Mouse (Mus musculus) left cerebral cortex, adult 11 months (tissue): ENCODE data around the gene Plxnc1.

ENCODE experiments used
- DNase-seq: peaks from one replicate; pipeline ENCODE4 v3.0.0; 2022; ENCODE audit warnings: low spot score

Plxnc1 gene

DNA sequence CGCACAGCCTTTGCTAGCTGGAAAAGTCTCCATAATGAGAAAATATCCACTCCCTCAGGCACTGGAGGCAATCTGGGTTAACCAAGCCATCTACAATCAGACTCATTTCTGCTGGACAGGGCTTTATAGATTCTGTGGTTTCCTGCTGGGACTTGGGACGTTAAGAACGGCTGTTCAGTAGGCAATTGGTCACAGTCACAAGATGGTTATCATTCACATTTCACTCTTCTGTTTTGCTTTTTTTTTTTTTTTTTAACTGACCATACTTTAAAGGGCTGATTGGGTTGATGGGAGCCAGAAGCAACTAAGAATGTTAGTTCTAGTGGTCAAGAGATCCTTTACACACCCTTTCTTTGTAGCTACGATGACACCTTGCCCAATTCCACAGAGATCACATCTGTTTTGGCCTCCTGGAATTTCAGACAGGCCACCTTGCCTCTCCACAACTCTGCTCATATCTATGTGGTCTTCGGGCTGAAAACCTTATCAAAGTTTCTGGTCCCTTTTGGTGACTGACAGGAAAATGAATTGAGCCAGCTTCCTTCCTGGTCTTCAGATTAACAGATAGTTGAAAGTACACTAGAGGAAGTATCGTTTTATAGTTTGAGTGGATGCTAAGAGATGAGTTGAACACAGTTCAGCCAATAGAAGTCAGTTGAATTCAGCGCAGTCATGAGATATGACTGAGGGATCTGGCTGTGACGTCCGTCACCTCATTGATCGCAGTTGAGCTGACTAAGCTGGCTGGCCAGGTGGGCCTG, 3.5 kb upstream of the Plxnc1 start:
- DNase-seq, result no peak

DNA sequence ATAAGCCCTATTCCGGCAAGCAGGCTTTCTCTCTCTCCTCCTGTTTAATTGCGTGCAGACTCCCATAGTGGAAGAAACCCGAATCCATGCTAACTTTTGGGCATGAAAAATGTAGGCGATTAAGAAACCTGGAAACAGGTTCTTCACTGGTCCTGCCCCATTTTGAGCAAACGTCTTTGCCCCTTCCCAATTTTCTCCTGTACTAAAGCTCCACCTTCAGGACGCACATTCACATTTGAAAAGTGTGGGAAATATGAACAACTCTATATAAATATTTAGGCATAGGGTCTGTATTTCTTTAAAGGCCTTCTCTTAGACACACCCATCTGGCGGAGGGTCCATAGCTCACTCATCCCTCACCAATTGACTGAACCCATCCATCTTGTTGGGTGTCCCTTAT, 2.8 kb upstream of the Plxnc1 start:
- no peak for DNase-seq

DNA sequence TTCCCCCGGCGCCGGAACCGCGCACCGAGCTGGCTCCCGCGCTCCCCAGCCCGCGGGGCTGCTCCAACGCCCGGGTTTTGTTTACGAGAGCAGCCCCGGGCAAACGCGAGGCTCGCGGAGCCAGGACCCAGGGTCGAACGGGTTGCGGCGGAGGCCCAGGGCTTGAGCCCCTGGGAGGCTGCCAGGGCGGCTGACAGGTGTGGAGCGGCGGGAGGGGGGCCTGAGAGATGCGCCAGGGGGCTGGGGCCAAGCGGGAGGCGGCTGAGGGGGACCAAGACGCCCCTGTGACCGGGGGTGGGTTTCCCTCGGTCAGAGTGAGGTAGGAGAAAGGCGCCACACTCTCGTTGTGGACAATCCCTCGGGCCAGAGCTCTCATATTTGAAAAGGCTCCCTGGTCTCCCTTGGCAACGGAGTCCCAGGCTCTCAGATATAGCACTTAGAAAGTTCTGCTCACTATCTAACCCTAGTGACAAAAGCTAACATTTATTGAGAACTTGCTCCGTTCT, 624 bp upstream of the Plxnc1 start:
- DNase-seq, result no peak

DNA sequence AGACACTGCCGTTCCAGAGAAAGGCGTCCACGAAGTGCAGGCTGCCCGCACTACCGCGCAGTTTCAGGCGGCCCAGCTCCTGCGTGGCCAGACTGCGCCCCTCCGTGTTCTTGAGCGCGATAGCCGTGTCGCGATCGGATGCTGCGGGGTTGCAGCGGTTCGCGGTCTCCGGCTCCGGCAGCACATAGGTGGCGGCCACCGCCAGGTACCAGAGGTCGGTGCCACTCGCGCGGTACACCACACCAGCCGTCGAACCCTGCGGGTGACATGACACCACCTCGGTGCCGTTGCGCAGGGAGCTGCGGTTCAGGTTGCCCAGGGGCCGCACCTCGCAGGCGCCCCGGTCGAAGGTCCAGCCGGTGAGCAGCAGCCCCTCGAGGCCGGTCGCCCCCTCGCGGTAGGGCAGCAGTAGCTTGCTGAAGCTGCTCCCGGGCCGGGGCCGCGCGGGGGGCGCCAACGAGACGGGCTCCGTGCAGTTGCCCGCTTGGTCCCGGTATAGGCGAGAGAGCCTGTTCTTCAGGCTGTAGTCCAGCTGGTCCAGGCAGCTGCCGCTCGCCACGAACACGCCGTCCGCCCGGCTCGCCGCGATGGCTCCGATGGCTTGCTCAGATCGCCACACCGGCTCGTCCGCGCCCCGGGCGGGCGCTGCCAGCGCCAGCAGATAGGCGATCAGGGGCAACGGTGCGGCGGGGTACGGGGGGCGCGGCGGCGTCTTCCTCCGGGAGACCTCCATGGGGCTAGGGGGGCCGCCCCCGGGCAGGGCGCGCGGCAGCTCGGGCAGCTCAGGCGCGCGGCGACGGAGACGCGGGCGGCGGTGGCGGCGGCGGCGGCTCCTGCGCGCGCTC, 567 bp downstream of the Plxnc1 start:
- no peak for DNase-seq

DNA sequence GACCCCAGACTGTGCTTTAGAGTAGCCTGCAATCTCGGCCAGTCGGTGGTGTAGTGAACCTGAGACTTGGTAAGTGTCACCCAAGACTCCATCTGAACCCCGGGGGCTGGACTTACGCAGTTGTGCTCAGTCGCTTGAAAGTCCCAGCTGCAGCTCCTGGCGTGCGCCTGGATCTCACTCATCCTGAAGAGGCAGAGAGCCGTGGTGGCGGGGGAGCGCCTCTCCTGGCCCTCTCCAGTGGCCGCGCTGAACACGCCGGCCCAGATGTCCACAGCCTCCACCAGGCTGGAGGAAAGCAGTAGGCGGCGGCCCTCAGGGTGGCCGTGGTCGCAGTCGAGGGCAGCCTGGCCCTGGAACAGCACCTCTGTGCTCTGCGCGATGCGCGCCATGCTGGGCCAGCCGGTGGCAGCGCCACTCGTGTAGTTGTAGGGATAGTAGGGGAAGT, 1.2 kb downstream of the Plxnc1 start:
- no peak for DNase-seq

DNA sequence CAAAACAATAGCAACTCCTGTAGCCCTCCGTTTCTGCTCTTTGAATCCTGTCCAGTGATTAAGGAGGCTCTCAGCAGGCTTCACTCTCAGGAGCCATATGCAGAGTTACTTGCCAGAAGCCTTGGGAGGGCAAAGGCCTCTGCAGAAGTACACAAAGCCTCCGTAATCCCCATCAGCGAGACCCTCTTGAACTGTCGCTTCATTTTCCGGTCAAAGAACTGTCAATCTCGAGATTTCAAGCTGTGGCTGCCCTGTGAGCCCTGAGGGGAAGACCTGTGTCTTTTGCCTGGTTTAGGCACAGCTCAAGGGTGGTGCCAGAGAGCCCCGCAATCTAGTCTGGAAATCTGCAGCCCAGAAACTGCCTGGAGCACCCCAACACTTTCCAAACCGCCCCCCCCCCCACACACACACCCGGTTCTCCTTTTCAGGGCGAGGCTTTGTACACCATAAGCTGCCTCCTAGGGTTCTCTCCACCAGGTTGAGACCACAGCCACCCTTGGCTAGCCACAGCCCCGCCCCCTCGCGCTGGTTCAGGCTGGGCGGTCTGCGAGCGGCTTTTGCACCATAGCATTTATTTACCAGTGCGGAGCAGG, 2.1 kb downstream of the Plxnc1 start:
- DNase-seq, result no peak

DNA sequence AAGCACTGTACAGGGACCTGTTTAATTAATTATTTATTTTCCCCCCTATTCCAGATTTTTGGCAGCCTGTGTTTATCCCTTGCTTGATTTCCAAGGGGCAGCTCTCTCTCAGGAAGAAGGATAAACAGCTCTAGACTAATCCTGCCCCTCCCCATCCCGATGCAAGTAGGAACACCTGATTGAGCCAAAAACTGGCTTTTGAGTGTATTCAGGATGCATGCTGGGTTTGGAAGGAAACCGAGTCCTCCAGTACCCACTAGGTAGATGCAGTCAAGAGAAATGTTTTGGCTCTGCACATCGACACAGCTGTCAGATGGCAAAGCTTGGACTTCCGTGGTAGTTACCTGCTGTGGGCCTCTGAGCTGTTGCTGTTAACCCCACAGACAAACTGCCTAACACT, 3.1 kb downstream of the Plxnc1 start:
- no peak for DNase-seq

DNA sequence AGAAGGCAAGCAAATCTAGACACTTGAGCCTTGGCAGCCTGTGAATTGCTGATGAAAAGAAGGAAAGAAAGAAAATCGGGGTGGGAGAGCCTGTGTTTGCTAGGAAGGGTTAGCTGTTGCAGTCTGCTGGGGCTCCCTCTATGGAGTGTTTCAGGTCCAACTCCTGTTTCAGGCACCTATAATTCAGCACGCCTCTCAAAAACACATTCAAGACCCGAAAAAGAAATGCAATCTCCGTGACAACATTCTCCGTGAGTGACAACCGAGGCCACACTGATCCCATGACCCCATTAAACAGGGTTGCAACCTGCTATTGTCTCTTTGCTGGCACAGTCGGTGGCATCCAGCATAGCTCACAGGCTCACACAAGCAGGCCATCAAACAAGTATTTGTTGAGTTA, 3.8 kb downstream of the Plxnc1 start:
- DNase-seq, result no peak

DNA sequence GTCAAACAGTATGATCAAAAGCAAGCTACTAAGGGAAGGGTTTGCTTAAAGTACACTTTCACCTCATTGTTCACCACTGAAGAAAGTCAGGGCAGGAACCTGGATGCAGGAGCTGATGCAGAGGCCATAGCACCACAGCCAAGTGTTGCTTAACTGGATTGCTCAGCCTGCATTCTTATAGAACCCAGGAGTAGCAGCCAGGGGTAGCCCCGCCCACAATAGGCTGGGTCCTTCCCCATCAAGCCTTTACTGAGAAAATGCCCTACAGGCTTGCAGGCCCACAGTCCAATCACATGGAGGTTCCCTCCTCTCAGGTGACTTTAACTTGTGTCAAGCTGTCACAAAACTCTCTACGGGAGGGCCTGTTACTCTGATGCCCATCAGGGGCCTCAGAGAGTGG, 4.6 kb downstream of the Plxnc1 start:
- no peak for DNase-seq

DNA sequence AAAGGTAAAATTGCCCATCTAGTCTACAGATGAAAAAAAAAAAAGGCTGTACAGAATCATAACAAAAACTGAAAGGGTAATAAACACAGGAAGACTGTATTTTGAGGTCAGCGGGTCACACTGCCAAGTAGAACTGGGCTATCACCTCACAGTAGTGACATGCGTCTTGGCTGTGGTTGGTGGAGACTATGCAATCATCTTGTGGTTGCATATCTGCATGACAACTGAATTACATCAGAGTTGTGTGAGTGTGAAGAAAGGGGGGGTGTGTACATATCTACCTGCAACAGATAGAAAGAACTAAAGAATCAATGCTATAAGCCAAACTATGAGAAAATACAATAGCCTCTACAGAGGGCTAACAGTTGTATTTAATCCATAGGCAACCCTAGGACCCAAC, 5.7 kb downstream of the Plxnc1 start:
- no peak for DNase-seq

DNA sequence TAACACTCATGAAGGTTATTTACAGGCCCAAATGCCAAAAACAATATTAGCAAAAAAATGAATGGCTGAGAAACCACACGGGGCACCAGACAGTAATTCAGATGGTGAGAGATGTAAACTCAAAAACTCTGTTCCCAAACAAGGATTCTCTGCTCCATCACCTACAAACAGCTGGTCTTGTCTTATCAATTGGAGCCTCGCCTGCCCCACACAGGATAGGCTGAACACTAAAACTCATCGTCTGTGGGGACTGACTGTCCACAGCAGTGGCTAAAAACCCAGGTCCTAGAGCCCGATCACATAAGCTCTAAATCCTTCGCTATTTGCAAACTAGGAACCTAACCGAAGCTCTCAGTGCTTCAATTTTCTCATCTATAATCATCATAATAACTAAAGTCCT, 6.3 kb downstream of the Plxnc1 start:
- DNase-seq, result no peak

DNA sequence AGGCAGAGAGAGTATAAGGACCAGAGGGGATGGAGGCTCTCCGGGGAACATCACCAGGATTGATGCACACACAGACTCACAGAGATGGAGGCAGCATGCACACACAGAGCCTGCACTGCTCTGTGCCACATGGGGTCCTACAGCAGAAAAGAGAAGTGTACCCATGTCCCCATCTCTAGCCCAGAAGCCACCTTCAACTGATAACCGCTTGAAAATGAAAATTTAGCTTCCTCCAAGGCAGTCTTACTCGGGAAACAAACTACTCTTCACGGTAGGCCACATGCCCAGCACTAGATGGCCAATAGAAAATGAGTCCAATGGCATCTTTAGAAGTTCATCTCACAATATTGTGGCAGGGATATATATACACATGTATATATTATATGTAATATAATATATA, 9.4 kb downstream of the Plxnc1 start:
- no peak for DNase-seq

DNA sequence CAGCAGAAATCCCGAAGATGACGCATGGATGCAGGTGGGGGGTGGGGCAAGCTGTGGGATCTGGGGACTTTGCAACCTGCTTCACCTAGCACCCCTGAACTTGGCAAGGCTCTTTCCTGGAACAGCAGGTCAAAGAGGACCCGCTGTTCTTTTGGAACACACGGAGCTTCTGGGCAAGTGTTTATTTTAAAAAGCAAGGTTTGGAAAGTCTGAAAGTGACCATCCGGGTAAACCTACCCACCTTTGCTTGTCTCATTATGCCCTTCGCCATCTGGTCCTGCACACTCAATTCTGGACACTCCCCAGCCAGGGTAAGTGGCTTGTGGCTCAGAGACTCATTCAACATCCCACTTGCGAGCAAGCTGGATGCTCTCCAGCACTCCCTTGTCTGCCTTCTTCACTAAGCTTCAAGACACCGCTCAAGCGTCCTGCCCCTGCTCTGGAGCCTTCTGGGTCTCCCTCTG, 10.5 kb downstream of the Plxnc1 start:
- no peak for DNase-seq

DNA sequence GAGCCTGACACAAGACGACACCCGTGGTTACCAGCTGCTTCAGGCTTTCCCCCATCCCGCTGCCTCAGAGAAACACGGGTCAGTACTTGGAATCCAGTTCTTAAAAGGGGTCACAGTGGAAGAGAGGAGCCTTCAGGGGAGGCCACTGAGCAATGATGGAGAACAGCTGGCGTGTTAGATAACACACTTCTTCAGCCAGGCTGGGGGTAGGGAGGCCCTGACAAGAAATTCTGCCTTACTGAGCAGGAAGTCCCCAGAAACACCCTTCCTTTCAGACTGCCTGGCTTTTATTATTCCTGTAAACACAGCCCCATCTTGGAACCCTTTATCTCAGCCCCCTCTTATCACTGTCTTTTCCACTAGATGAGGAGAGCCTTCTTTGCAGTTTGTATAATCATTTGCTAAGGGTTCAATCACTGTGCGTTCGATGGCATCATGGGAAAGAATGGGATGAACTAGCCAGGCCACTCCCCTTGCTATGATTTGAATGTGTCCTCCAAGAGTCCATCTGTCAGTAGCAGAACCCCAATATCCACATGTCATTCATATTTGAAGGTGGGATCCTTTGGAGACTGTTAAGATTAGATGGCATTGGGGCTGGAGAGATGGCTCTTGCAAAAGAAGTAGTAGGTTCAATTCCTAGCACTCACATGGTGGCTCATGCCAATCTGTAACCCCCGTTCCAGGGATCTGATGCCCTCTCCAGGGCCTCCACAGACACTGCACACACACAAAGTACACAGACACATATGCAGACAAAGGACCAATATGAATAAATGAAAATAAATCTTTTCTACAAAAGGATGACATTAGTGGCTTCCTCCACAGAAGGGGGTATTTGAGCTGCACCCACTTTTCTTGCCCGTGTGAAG, 12.4 kb downstream of the Plxnc1 start:
- no peak for DNase-seq

DNA sequence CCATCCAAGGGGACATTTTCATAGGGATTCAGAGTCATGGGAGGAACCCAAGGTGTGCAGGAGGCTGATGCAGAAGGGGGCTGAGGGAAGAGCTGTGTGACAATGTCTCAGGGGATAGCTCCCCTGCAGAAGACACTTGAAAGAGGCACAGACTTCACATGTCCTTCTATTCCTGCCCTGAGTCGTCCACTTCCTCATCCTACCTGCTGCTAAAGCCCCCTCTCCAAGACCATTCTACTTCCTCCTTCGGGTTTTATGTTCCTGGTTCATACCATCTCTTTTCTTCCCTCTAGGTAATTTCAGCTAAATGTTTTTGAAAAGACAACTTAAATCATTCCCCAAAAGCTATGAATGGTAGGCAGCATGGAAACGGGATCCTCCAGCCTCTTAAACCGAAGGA, 16.5 kb downstream of the Plxnc1 start:
- no peak for DNase-seq

DNA sequence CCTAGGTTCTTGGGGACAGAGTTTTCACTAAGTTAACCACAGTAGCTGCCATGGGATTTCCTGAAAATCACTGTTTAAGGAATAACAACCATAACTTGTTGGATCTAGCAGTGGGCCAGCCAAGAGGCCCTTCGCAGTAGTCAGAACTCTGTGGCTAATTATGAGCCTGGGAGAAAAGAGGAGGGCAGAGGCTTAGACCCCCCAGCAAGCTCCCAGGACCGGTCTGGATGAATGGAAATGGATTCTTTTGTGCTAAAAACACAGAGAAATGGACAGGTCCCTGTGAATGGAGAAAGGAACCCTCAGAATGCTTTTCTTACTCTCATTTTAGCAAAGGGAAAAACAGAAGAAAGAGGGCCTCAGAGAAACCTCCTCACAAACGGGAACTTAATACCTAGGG, 18.3 kb downstream of the Plxnc1 start:
- no peak for DNase-seq

DNA sequence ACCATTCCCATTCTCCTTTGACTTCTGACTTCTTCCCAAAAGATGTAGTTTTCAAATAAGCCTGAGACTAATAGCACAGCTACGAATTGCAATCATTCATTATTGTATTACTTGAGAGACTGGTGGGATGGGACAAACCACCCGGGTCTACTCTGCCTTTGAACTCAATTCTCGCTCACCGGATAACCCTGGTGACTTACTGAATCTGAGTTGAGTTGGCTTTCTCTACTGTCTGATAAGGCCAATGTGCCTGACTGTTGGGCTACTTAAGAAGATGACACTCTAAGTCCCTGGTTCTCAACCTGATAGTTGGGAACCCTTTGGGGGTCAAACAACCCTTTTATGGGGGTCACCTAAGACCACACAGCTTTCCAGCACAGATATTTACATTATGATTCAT, 19.8 kb downstream of the Plxnc1 start:
- DNase-seq, result no peak

DNA sequence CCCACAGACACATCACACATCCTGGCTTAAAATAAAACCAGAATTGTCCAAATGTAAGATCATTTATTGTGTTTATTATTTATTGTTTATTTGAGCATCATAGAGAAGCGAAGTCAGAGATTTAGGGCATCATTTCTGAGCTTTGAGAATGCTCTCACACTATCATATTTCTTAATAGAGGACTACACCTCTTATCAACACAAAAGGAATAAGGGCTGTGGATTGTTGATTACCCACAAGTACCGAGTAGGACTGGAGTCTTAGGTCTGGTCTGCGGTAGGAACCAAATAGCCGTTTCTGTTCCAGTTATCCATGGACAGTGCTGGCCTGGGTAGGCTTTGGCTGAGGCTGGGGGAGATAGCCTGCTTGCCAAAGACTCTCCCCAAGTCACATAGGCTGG, 20.2 kb downstream of the Plxnc1 start:
- DNase-seq, result no peak

DNA sequence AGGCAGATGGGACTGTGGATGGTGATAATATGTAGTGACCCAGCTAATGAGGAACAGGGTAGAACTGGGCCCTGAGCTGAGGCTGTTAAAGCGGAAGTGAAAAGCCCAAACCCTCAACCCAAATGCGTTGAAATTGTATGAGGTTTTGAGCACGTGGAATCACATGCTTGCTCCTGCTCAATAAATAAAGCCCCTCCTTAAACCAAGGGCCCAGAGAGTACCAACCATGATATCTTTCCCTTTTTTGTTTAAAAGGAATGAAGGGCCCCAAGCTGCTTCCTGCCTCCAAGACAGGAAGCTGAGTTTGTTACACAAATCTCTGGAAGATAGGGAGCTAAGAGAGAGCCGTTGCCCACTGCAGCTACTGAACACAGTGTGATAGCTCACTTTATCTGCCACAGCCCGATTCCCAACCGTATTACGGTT, 21.3 kb downstream of the Plxnc1 start:
- no peak for DNase-seq

DNA sequence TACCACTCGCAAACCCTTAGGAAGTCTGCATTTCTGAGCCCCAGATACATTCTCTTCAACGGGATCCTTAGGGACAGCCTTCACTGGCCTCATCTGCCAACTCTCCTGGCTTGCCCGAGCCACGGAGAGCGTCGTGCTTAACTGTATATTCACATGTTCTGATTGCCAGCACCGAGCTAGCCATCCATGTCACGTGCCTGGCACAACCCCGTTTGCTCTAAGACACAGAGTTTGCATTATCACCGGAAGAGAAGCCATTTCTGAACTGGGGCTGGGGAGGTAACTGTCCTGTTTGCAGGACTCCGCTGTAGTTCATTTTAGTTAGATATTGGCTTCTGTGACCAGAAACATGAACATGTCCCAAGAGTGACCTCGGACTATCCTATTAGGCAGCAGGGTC, 21.8 kb downstream of the Plxnc1 start:
- DNase-seq, result no peak

DNA sequence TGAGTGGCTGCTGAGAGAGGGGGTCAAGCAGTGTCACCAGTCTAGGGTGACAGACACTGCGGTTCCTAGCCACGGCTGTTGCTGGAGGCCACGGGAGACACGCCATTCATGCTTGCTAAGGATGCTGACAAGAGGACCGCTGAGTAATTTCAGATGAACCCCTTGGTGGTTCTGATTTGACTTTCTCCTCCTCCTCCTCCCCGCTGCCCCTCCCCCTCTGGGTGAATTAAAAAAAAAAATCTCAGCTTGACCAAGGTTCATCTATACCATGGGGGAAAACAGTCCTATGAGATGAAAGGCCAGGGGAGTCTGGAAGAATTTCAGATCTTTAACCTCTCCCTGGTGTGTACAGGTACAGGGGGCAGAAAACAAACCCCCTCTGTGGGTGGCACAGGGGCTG, 22.9 kb downstream of the Plxnc1 start:
- no peak for DNase-seq

DNA sequence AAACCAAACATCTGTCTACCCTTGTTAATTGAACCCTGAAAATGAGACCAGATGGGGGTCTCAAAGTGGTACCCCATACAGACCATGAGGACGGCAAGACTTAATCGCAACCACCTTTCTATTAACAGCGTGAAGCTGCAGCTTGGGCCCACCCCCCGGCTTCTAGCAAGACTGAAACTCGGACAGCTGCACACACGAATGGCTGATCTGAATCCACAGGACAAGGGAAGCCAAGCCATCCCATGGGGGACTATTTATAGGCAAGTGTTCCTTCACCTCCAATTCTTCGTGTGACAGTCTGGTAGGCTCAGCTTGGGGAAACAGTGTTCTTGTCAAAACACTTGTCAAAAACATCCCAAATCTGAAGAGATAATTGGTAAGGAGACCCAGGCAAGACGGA, 24.1 kb downstream of the Plxnc1 start:
- no peak for DNase-seq
